ENCODE assay signal across 25 mouse cellular contexts in genomic region chr2:68951706-68952105, GRCm38 (mm10).
DNase-seq lines count a peak whose midpoint lies in the region; ATAC-seq and TF ChIP-seq lines count a peak whose summit lies in the region.
"Had no signal": no experiment of that assay in that cellular context is flagged by ENCODE, and none has a peak within 500 bp of the region (broad histone marks: within the 10 kb centered on the region; RNA-seq: fewer than 3 reads in every experiment).

No protein-coding gene starts in this region.

- H3K27ac ChIP-seq in kidney, adult 2 months (ENCODE audit: insufficient read depth, low read depth, low read length): peak overlapping the region; percentile 78
- H3K27ac ChIP-seq in kidney, embryonic 15.5 days: no peak overlapping the region
- H3K27ac ChIP-seq in kidney, embryonic 16.5 days (ENCODE audit: low read length): peak overlapping the region; percentile 56; the same call in 1 of the 2 replicates
- H3K27ac ChIP-seq in kidney, postnatal 0 days: no peak overlapping the region
- H3K27ac ChIP-seq: embryonic facial prominence, embryonic 12.5 days; embryonic facial prominence, embryonic 15.5 days; gastrocnemius, adult 2 months; hindbrain, embryonic 12.5 days had no signal

- peaks cover 8% of the 10 kb centered on the region; the same call in 1 of the 2 replicates for H3K4me1 ChIP-seq in kidney, adult 2 months (ENCODE audit: control insufficient read depth, insufficient read depth, low read length)
- H3K4me1 ChIP-seq in kidney, embryonic 15.5 days: 0 out of 2 replicates have a peak, but pooled peaks cover under 1% of the 10 kb centered on the region
- H3K4me1 ChIP-seq in kidney, embryonic 16.5 days (ENCODE audit: insufficient read depth, low read length): no peaks in the 10 kb centered on the region
- H3K4me1 ChIP-seq in kidney, postnatal 0 days (replicated peaks; ENCODE audit: insufficient read depth, low read length): 0 out of 2 replicates have a peak, but pooled peaks cover 2% of the 10 kb centered on the region
- H3K4me1 ChIP-seq: embryonic facial prominence, embryonic 15.5 days had no signal

- H3K4me3 ChIP-seq in kidney, adult 2 months (ENCODE audit: insufficient read depth, low read depth, low read length): no peak overlapping the region
- no peak overlapping the region for H3K4me3 ChIP-seq in kidney, embryonic 15.5 days (replicated peaks)
- no peak overlapping the region for H3K4me3 ChIP-seq in kidney, embryonic 16.5 days (ENCODE audit: low read length)
- H3K4me3 ChIP-seq in kidney, postnatal 0 days (replicated peaks; ENCODE audit: low read depth, low read length): no peak overlapping the region
- H3K4me3 ChIP-seq: embryonic facial prominence, embryonic 12.5 days; embryonic facial prominence, embryonic 15.5 days; gastrocnemius, adult 2 months; hindbrain, embryonic 12.5 days had no signal

- no peak for TF ChIP-seq POLR2A in kidney, adult 2 months (IDR thresholded peaks at IDR 0.05; ENCODE audit: low read depth, low read length)

- H3K27me3 ChIP-seq in kidney, adult 2 months (replicated peaks; ENCODE audit: control insufficient read depth, insufficient read depth, low read length): no peaks in the 10 kb centered on the region
- no peaks in the 10 kb centered on the region for H3K27me3 ChIP-seq in kidney, embryonic 15.5 days
- H3K27me3 ChIP-seq in kidney, embryonic 16.5 days (ENCODE audit: insufficient read depth, low read length): no peaks in the 10 kb centered on the region
- H3K27me3 ChIP-seq in kidney, postnatal 0 days (ENCODE audit: insufficient read depth, low read length): no peaks in the 10 kb centered on the region
- H3K27me3 ChIP-seq: CH12.LX; embryonic facial prominence, embryonic 12.5 days; embryonic facial prominence, embryonic 15.5 days; hindbrain, embryonic 12.5 days had no signal

- no peak overlapping the region for H3K4me2 ChIP-seq in kidney, embryonic 15.5 days
- H3K4me2 ChIP-seq in kidney, embryonic 16.5 days (replicated peaks; ENCODE audit: low read depth, low read length): no peak overlapping the region
- no peak overlapping the region for H3K4me2 ChIP-seq in kidney, postnatal 0 days (ENCODE audit: low read length)
- H3K4me2 ChIP-seq: embryonic facial prominence, embryonic 12.5 days; embryonic facial prominence, embryonic 15.5 days; heart, embryonic 11.5 days; hindbrain, embryonic 12.5 days had no signal

- H3K9ac ChIP-seq in kidney, embryonic 15.5 days: no peak overlapping the region
- H3K9ac ChIP-seq in kidney, embryonic 16.5 days (replicated peaks; ENCODE audit: low read length): no peak overlapping the region
- no peak overlapping the region for H3K9ac ChIP-seq in kidney, postnatal 0 days (ENCODE audit: low read depth, low read length)
- H3K9ac ChIP-seq: embryonic facial prominence, embryonic 12.5 days; embryonic facial prominence, embryonic 15.5 days; forebrain, postnatal 0 days; hindbrain, embryonic 12.5 days had no signal

- no peak for ATAC-seq in kidney, embryonic 15.5 days (replicated peaks; ENCODE audit: low FRiP score)
- ATAC-seq in kidney, embryonic 16.5 days (ENCODE audit: low FRiP score, low TSS enrichment): 0 out of 2 replicates have a peak, but pooled peaks have one; percentile 12
- ATAC-seq in kidney, postnatal 0 days (replicated peaks; ENCODE audit: low FRiP score, low read depth): peak; percentile 49; the same call in 1 of the 2 replicates
- ATAC-seq: forebrain, embryonic 14.5 days; forebrain, postnatal 0 days; hindbrain, embryonic 16.5 days had no signal

- WGBS in kidney, adult 2 months: 66% methylated on average over 3 of the region's 3 CpGs
- 95% methylated on average over 3 of the region's 3 CpGs for WGBS in kidney, embryonic 15.5 days
- WGBS in kidney, embryonic 16.5 days: 87% methylated on average over 3 of the region's 3 CpGs
- 82% methylated on average over 3 of the region's 3 CpGs for WGBS in kidney, postnatal 0 days

- no peaks in the 10 kb centered on the region for H3K36me3 ChIP-seq in kidney, adult 2 months (ENCODE audit: control insufficient read depth, insufficient read depth, low read length)
- 0 out of 2 replicates have a peak, but pooled peaks cover 8% of the 10 kb centered on the region for H3K36me3 ChIP-seq in kidney, embryonic 15.5 days
- peaks cover 17% of the 10 kb centered on the region for H3K36me3 ChIP-seq in kidney, embryonic 16.5 days (ENCODE audit: insufficient read depth, low read length)
- no peaks in the 10 kb centered on the region for H3K36me3 ChIP-seq in kidney, postnatal 0 days (ENCODE audit: insufficient read depth, low read length)

- DNase-seq in kidney, adult 2 months: peak; percentile 86
- no peak for DNase-seq in kidney, adult 18-20 months
- no peak for DNase-seq in kidney, postnatal 0 days (ENCODE audit: low spot score)
- peak; percentile 61 to 65 for DNase-seq in kidney, postnatal 36 days
- no peak for DNase-seq in cerebellum, postnatal 4 days (ENCODE audit: low spot score in 2 of 2)
- DNase-seq: adrenal gland, adult 2 months; adrenal gland, postnatal 14 days; B cell, adult 2 months; cerebellum, adult 11-12 months; cerebellum, adult 9-10 months; cerebellum, postnatal 14 days; forebrain, postnatal 0 days; gastrocnemius, adult 2 months; gastrocnemius, postnatal 14 days; heart, adult 11 months had no signal

- TF ChIP-seq CTCF in kidney, adult 2 months (conservative IDR thresholded peaks at IDR 0.05; ENCODE audit: insufficient read depth, insufficient read length, low read depth, low read length): no peak
- no peak for TF ChIP-seq CTCF in kidney, postnatal 0 days (IDR thresholded peaks at IDR 0.05; ENCODE audit: low read depth)

- H3K9me3 ChIP-seq in kidney, embryonic 15.5 days (replicated peaks): no peaks in the 10 kb centered on the region
- peaks cover 3% of the 10 kb centered on the region; the same call in 1 of the 2 replicates for H3K9me3 ChIP-seq in kidney, embryonic 16.5 days (ENCODE audit: low read length)
- H3K9me3 ChIP-seq in kidney, postnatal 0 days (replicated peaks; ENCODE audit: low read length): no peaks in the 10 kb centered on the region
- H3K9me3 ChIP-seq: embryonic facial prominence, embryonic 15.5 days; G1E; hindbrain, embryonic 12.5 days had no signal

Comparison
In these comparisons a context has a peak if more than half of its experiments do, and no peak if none do; other contexts are left out.
1. DNase-seq: peak in kidney, adult 2 months (single experiment) and kidney, postnatal 36 days (2 of 2); none in kidney, adult 18-20 months (single experiment), kidney, postnatal 0 days (single experiment) and cerebellum, postnatal 4 days (0 of 2).
2. H3K27ac ChIP-seq: peak in kidney, adult 2 months (single experiment) and kidney, embryonic 16.5 days (single experiment); none in kidney, embryonic 15.5 days (single experiment) and kidney, postnatal 0 days (single experiment).